Mouse (Mus musculus) macrophage (primary cell): ENCODE data around the gene Rita1. TPM values are rescaled to one million over a fixed set of nuclear protein-coding genes. Genes with fewer than 3 reads are reported as not detected.

Experiments used
- H3K27ac ChIP-seq: fragments of 350-480 bp; formaldehyde crosslinking; 2 replicates; pipeline ENCODE4 v1.9.0; 2021
- H3K36me3 ChIP-seq: fragments of 350-480 bp; formaldehyde crosslinking; 2 replicates; pipeline ENCODE4 v1.9.0; 2021; ENCODE audit errors: inconsistent target
- H3K4me3 ChIP-seq: fragments of 350-480 bp; formaldehyde crosslinking; 2 replicates; pipeline ENCODE4 v1.9.0; 2021; ENCODE audit errors: inconsistent target
- H3K79me2 ChIP-seq: fragments of 350-480 bp; formaldehyde crosslinking; 2 replicates; pipeline ENCODE4 v1.9.0; 2021; ENCODE audit errors: inconsistent target
- WGBS: methylation state at CpG from one replicate; pipeline ENCODE4 v1.1.7; 2026; ENCODE audit warnings: inconsistent platforms; ENCODE audit not compliant: missing documents; 5-methylcytosine and 5-hydroxymethylcytosine counted together
- polyA plus RNA-seq: library from polyadenylated mRNA; stranded (reverse); fragments of 250-400 nt; gene quantifications from 3 replicates; pipeline ENCODE4 v1.2.4, GENCODE M21; 2018; ENCODE audit warnings: inconsistent platforms
- total RNA-seq, 78 experiments: library from RNA; depleted of rRNA; stranded (reverse); fragments of 250-400 nt; gene quantifications; 1 replicate in 9 of 78; 2 replicates in 24 of 78; 3 replicates in 43 of 78; 4 replicates in 2 of 78; pipeline ENCODE4 v1.2.4; 2018; ENCODE audit warnings: inconsistent platforms in 56 of 78

Rita1 gene
- 1 to 10 TPM in 25 of 26 experiments, under 1 TPM in 1; 0.88 to 7.9 (median 2.9) TPM for total RNA-seq (2018; cell fraction: chromatin; rRNA removed)
- 1 to 10 TPM in 25 of 26 experiments, under 1 TPM in 1; 0.72 to 5.7 (median 4.2) TPM for total RNA-seq (2018; cell fraction: cytosol; rRNA removed)
- 10 to 100 TPM in 1 of 26 experiments, 1 to 10 TPM in 25; 1.4 to 10.7 (median 3.8) TPM for total RNA-seq (2018; cell fraction: nucleus; rRNA removed)
- polyA plus RNA-seq = 4.5 to 4.9 TPM (median 4.8 TPM) in 3 replicates

- Histone ChIP-seq H3K36me3 (peaks cover 9% of the 10 kb centered on the region), H3K27ac (peak within 1 kb of the TSS; percentile 94)
These were observed at the start of gene Rita1, which contains the start of gene Ddx54 for GRCm38 (mm10) chr5:120612442-120612821. Gene Rita1, minus strand, starts transcription at chr5:120612589. Gene Ddx54, plus strand, starts transcription at chr5:120612739.

GRCm38 (mm10) chr5:120660816-120661215 lies 48.4 kb upstream of the Rita1 start:
- H3K36me3 ChIP-seq = no peaks in the 10 kb centered on the region
- WGBS = 70% methylated on average over 5 of the region's 5 CpGs

More at GRCm38 (mm10) chr5:120612442-120612821, at the start of gene Rita1, which contains the start of gene Ddx54:
- Histone ChIP-seq H3K79me2 (peaks cover 49% of the 10 kb centered on the region), H3K4me3 (peak within 1 kb of the TSS; percentile 88)
- WGBS = under 1% methylated on average over 22 of the region's 22 CpGs

DNA sequence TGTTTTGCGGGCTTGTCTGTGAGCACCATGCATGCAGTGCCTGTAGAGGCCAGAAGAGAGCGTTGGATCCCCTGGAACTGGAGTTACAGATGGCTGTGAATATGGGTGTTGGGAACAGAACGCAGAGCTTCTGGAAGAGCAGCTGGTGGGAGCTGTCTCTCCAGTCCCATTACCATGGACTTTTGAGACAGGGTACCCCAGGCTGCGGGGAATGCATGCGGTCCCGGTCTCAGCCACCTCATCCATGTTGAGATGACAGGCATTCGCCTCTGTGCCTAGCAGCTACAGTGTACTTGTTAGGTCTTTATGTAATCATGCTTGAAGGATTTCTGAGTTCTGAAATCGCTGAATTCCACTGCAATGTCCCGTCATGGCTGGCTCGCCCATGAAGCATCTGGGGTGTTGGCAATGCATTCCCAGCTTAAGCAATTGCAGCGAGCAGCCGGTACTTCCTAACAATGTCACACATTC lies 43.9 kb upstream of the Rita1 start:
- no peak overlapping the region for H3K4me3 ChIP-seq
- WGBS = 87% methylated on average over 12 of the region's 12 CpGs
- no peak overlapping the region for H3K27ac ChIP-seq
- H3K36me3 ChIP-seq = no peaks in the 10 kb centered on the region
- no peaks in the 10 kb centered on the region for H3K79me2 ChIP-seq

More at GRCm38 (mm10) chr5:120660816-120661215, 48.4 kb upstream of the Rita1 start:
- Histone ChIP-seq H3K79me2 (no peaks in the 10 kb centered on the region), H3K27ac (no peak overlapping the region), H3K4me3 (no peak overlapping the region)

- Histone ChIP-seq H3K4me3 (no peak overlapping the region), H3K79me2 (no peaks in the 10 kb centered on the region), H3K27ac (no peak overlapping the region), H3K36me3 (no peaks in the 10 kb centered on the region)
- 85% methylated on average over 2 of the region's 2 CpGs for WGBS
These were observed 41.5 kb upstream of the Rita1 start for GRCm38 (mm10) chr5:120653873-120654272.

DNA sequence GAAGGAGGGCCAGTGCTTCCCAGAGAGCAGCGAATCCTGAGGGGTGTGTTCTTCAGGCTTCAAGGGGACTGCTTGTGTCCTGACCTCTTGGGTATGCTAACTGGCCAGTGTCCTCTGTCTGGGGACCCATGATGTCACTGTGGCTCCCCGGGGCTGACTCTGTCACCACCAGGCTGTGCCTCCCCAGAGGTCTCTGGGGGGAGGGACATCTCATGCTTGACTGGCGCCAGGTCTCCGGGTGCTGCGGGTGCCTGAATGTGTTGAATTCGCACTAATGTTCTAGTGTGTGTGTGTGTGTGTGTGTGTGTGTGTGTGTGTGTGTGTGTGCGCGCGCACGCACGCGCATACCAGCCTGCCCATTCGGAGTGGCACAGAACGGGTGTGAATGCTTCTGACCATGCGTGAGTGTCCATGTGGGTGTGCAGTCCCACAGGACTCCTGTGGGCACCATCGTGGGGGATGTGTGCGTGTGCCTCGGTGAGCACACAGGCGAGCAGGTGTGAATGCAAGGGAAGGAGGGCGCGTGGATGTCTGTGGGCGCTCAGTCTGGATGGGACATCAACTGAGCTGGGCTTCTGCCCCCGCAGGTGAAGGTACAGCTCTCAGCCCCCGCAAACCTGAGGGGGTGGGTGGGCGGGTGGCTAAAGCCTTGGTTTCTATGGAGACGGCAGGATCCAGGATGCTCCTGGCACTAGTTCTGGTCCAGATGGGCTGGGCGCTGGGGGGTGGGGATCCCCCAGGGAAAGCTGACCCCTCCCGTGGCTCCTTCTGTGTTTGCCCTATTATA lies 40.7 kb upstream of the Rita1 start:
- WGBS = 85% methylated on average over 18 of the region's 28 CpGs
- Histone ChIP-seq H3K79me2 (no peaks in the 10 kb centered on the region), H3K27ac (no peak overlapping the region), H3K4me3 (no peak overlapping the region), H3K36me3 (no peaks in the 10 kb centered on the region)

DNA sequence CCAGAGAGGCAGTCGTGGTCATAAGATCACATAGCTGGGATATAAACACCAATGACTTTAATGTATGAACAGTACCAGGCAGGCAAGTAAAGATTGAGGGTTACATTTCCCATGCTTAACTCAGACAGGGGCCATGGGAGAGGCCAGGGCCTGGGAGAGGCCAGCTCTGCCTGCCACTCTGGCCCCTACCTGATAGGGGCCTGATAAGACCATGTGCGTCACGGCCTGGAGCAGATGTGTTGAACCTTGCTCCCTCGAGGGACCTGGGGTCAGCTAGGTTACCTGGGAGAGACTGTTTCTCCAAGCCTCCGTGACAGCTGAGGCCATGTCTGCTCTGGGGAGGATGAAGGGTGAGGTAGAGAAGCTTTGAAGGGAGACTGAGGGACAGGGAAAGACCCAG lies 38.8 kb upstream of the Rita1 start:
- Histone ChIP-seq H3K27ac (no peak overlapping the region), H3K79me2 (no peaks in the 10 kb centered on the region), H3K4me3 (no peak overlapping the region), H3K36me3 (no peaks in the 10 kb centered on the region)
- 88% methylated on average over 5 of the region's 5 CpGs for WGBS

GRCm38 (mm10) chr5:120649938-120650337 lies 37.5 kb upstream of the Rita1 start:
- no peak overlapping the region for H3K27ac ChIP-seq
- no peaks in the 10 kb centered on the region for H3K36me3 ChIP-seq
- H3K79me2 ChIP-seq = no peaks in the 10 kb centered on the region
- H3K4me3 ChIP-seq = no peak overlapping the region
- 29% methylated on average over 13 of the region's 13 CpGs for WGBS

GRCm38 (mm10) chr5:120649374-120649933 lies 37.1 kb upstream of the Rita1 start:
- Histone ChIP-seq H3K79me2 (no peaks in the 10 kb centered on the region), H3K36me3 (no peaks in the 10 kb centered on the region)
- WGBS = 7% methylated on average over 21 of the region's 21 CpGs

GRCm38 (mm10) chr5:120648569-120649373 lies 36.4 kb upstream of the Rita1 start, which contains the start of gene Rasal1:
Gene Rasal1, plus strand, starts transcription at chr5:120648812.
- H3K27ac ChIP-seq = no peak within 1 kb of the TSS

More at GRCm38 (mm10) chr5:120649374-120649933, 37.1 kb upstream of the Rita1 start:
- H3K4me3 ChIP-seq = no peak overlapping the region
- no peak overlapping the region for H3K27ac ChIP-seq

DNA sequence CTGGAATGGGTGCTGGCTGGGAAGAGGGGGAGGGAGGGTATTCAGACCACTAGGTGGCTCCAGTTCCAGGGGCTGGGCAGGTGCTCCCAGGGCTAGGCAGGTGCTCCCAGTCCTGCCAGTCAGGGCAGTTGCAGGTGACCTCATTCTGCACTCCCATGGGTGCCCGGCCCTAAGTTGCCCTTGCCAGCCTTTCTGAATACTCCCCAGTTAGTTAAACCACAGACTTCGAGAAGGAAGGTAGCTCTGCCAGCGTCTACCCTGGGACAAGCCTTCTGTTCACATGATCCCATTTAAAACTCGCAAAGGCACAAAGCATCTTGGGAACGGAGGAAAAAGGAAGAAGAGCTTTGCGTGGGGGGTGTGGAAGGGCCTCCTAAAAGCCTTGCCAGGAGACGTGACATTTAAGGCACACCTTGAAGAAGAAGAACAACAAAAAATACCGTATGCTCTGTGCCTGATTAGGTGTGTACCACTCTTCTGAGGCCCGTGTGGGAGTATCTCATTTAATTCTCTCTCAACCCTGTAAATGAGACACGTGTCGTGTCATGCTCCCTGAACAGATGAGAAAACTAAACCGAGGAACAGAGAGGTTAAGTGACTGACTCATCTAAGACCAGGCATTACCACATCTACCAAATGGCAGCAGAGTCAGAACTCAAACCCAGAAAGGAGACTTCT lies 35.6 kb upstream of the Rita1 start:
- 8% methylated on average over 12 of the region's 12 CpGs for WGBS

More at GRCm38 (mm10) chr5:120648569-120649373, 36.4 kb upstream of the Rita1 start, which contains the start of gene Rasal1:
- WGBS = 2% methylated on average over 53 of the region's 53 CpGs
- no peaks in the 10 kb centered on the region for H3K79me2 ChIP-seq
- H3K36me3 ChIP-seq = no peaks in the 10 kb centered on the region
- peak within 1 kb of the TSS; percentile 10; the same call in 1 of the 2 replicates for H3K4me3 ChIP-seq

GRCm38 (mm10) chr5:120647361-120647760 lies 35.0 kb upstream of the Rita1 start:
- no peaks in the 10 kb centered on the region for H3K79me2 ChIP-seq
- no peaks in the 10 kb centered on the region for H3K36me3 ChIP-seq
- no peak overlapping the region for H3K4me3 ChIP-seq
- WGBS = 67% methylated on average over 4 of the region's 4 CpGs
- H3K27ac ChIP-seq = no peak overlapping the region

More for the DNA sequence above, 35.6 kb upstream of the Rita1 start:
- no peaks in the 10 kb centered on the region for H3K79me2 ChIP-seq
- H3K27ac ChIP-seq = no peak overlapping the region
- H3K4me3 ChIP-seq = peak overlapping the region; percentile 10; the same call in 1 of the 2 replicates
- no peaks in the 10 kb centered on the region for H3K36me3 ChIP-seq

DNA sequence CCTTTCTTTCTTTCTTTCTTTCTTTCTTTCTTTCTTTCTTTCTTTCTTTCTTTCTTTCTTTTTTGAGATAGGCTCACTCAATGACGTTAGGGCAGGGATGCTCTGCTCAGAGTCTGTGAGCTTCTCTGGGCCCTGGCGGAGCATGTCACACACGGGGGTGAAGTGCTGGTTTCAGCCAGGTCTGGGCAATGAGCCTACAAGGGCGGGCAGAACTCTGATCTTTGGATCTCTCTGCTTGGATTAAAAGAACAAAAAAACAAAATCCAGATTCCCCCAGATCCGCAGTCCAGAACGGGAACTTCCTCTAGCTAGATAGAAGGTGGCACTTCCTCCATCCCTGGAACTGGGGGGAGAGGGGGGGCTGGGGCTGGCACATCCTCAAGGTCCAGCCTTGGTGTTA lies 33.5 kb upstream of the Rita1 start:
- WGBS = 14% methylated on average over 6 of the region's 6 CpGs
- H3K79me2 ChIP-seq = no peaks in the 10 kb centered on the region
- H3K36me3 ChIP-seq = no peaks in the 10 kb centered on the region
- H3K27ac ChIP-seq = no peak overlapping the region
- no peak overlapping the region for H3K4me3 ChIP-seq

- Histone ChIP-seq H3K36me3 (no peaks in the 10 kb centered on the region), H3K4me3 (no peak overlapping the region)
- WGBS = 15% methylated on average over 3 of the region's 3 CpGs
These were observed 31.8 kb upstream of the Rita1 start for GRCm38 (mm10) chr5:120644227-120644626.

More at GRCm38 (mm10) chr5:120644227-120644626, 31.8 kb upstream of the Rita1 start:
- no peaks in the 10 kb centered on the region for H3K79me2 ChIP-seq
- no peak overlapping the region for H3K27ac ChIP-seq
